Comparison of ENCODE assay signal across 20 mouse cellular contexts in genomic region chr8:30482956-30483355, GRCm38 (mm10).
DNase-seq lines count a peak whose midpoint lies in the region; ATAC-seq and TF ChIP-seq lines count a peak whose summit lies in the region.
"Had no signal": no experiment of that assay in that cellular context is flagged by ENCODE, and none has a peak within 500 bp of the region (broad histone marks: within the 10 kb centered on the region; RNA-seq: fewer than 3 reads in every experiment).

No protein-coding gene starts in this region.

- no peak overlapping the region for H3K27ac ChIP-seq in forebrain, embryonic 12.5 days
- no peak overlapping the region for H3K27ac ChIP-seq in forebrain, embryonic 16.5 days (ENCODE audit: low read length)
- H3K27ac ChIP-seq in hindbrain, postnatal 0 days, result no peak overlapping the region
- H3K27ac ChIP-seq in hindbrain, embryonic 14.5 days, result no peak overlapping the region
- H3K27ac ChIP-seq: embryonic facial prominence, embryonic 13.5 days; heart, adult 2 months; heart, embryonic 15.5 days had no signal

- no peak overlapping the region for H3K4me2 ChIP-seq in forebrain, embryonic 12.5 days
- no peak overlapping the region for H3K4me2 ChIP-seq in forebrain, embryonic 16.5 days (ENCODE audit: low read length)
- H3K4me2 ChIP-seq in hindbrain, postnatal 0 days (ENCODE audit: low read depth, low read length), result no peak overlapping the region
- H3K4me2 ChIP-seq in hindbrain, embryonic 14.5 days (replicated peaks), result no peak overlapping the region
- H3K4me2 ChIP-seq: embryonic facial prominence, embryonic 13.5 days; heart, embryonic 11.5 days; heart, embryonic 15.5 days had no signal

- no peaks in the 10 kb centered on the region for H3K9me3 ChIP-seq in forebrain, embryonic 12.5 days
- peaks cover 3% of the 10 kb centered on the region; the same call in 1 of the 2 replicates for H3K9me3 ChIP-seq in forebrain, embryonic 16.5 days (ENCODE audit: control insufficient read depth, low read length)
- H3K9me3 ChIP-seq in hindbrain, postnatal 0 days (ENCODE audit: low read length), result no peaks in the 10 kb centered on the region
- 0 out of 2 replicates have a peak, but pooled peaks cover 6% of the 10 kb centered on the region for H3K9me3 ChIP-seq in hindbrain, embryonic 14.5 days (ENCODE audit: control insufficient read depth, low read length)
- H3K9me3 ChIP-seq: embryonic facial prominence, embryonic 13.5 days; heart, embryonic 15.5 days had no signal

- H3K4me3 ChIP-seq in forebrain, embryonic 12.5 days (replicated peaks), result no peak overlapping the region
- H3K4me3 ChIP-seq in forebrain, embryonic 16.5 days (replicated peaks; ENCODE audit: low read length), result no peak overlapping the region
- H3K4me3 ChIP-seq in hindbrain, postnatal 0 days (ENCODE audit: low read length), result no peak overlapping the region
- H3K4me3 ChIP-seq in hindbrain, embryonic 14.5 days (replicated peaks; ENCODE audit: low read length), result no peak overlapping the region
- H3K4me3 ChIP-seq: embryonic facial prominence, embryonic 13.5 days; heart, adult 2 months; heart, embryonic 15.5 days had no signal

- ATAC-seq in forebrain, embryonic 12.5 days (ENCODE audit: low FRiP score), result peak; percentile 46
- ATAC-seq in forebrain, embryonic 16.5 days, result no peak
- no peak for ATAC-seq in hindbrain, postnatal 0 days
- ATAC-seq in hindbrain, embryonic 14.5 days (ENCODE audit: low FRiP score), result no peak
- ATAC-seq: forebrain, postnatal 0 days; intestine, embryonic 16.5 days had no signal

- no peak for TF ChIP-seq CTCF in hindbrain, postnatal 0 days (IDR thresholded peaks at IDR 0.05; ENCODE audit: low read depth)

- 35% methylated on average over 3 of the region's 3 CpGs for WGBS in forebrain, embryonic 12.5 days
- 20% methylated on average over 3 of the region's 3 CpGs for WGBS in forebrain, embryonic 16.5 days
- 33% methylated on average over 3 of the region's 3 CpGs for WGBS in hindbrain, postnatal 0 days
- WGBS in hindbrain, embryonic 14.5 days, result 32% methylated on average over 3 of the region's 3 CpGs

- no peak overlapping the region for H3K9ac ChIP-seq in forebrain, embryonic 12.5 days
- H3K9ac ChIP-seq in forebrain, embryonic 16.5 days (replicated peaks; ENCODE audit: low read depth, low read length), result no peak overlapping the region
- no peak overlapping the region for H3K9ac ChIP-seq in hindbrain, postnatal 0 days (replicated peaks; ENCODE audit: low read length)
- no peak overlapping the region for H3K9ac ChIP-seq in hindbrain, embryonic 14.5 days
- H3K9ac ChIP-seq: embryonic facial prominence, embryonic 13.5 days; forebrain, postnatal 0 days; heart, embryonic 15.5 days had no signal

- no peaks in the 10 kb centered on the region for H3K27me3 ChIP-seq in forebrain, embryonic 12.5 days
- H3K27me3 ChIP-seq in forebrain, embryonic 16.5 days (replicated peaks; ENCODE audit: control insufficient read depth, insufficient read depth, low read length), result no peaks in the 10 kb centered on the region
- no peaks in the 10 kb centered on the region for H3K27me3 ChIP-seq in hindbrain, postnatal 0 days (ENCODE audit: insufficient read depth, low read length)
- H3K27me3 ChIP-seq in hindbrain, embryonic 14.5 days (ENCODE audit: control insufficient read depth, insufficient read depth, low read length), result no peaks in the 10 kb centered on the region
- H3K27me3 ChIP-seq: CH12.LX; embryonic facial prominence, embryonic 13.5 days; heart, embryonic 15.5 days had no signal

- peak; percentile 37 for DNase-seq in hindbrain, postnatal 0 days (ENCODE audit: low spot score)
- DNase-seq in hindbrain, embryonic 14.5 days (ENCODE audit: low spot score), result no peak
- peak; percentile 91 for DNase-seq in Muller cell, postnatal 12 days (ENCODE audit: inconsistent ontology term)
- peak; percentile 94 for DNase-seq in retina, embryonic 14.5 days (ENCODE audit: low spot score)
- no peak for DNase-seq in thymus, postnatal 4 days
- DNase-seq: adrenal gland, adult 2 months; adrenal gland, postnatal 25 days; cerebellum, adult 2 months; cerebellum, postnatal 25 days; forebrain, postnatal 0 days; gastrocnemius, postnatal 14 days; heart, adult 2 months; heart, postnatal 14 days had no signal

- no peaks in the 10 kb centered on the region for H3K36me3 ChIP-seq in forebrain, embryonic 12.5 days (replicated peaks)
- H3K36me3 ChIP-seq in forebrain, embryonic 16.5 days (ENCODE audit: control insufficient read depth, insufficient read depth), result no peaks in the 10 kb centered on the region
- no peaks in the 10 kb centered on the region for H3K36me3 ChIP-seq in hindbrain, postnatal 0 days (ENCODE audit: insufficient read depth, low read length)
- H3K36me3 ChIP-seq in hindbrain, embryonic 14.5 days (replicated peaks; ENCODE audit: control insufficient read depth, insufficient read depth), result no peaks in the 10 kb centered on the region
- H3K36me3 ChIP-seq: embryonic facial prominence, embryonic 13.5 days; heart, embryonic 15.5 days had no signal

- H3K4me1 ChIP-seq in forebrain, embryonic 12.5 days, result no peaks in the 10 kb centered on the region
- no peaks in the 10 kb centered on the region for H3K4me1 ChIP-seq in forebrain, embryonic 16.5 days (replicated peaks; ENCODE audit: control insufficient read depth, insufficient read depth, low read length)
- H3K4me1 ChIP-seq in hindbrain, postnatal 0 days (ENCODE audit: insufficient read depth, low read length), result no peaks in the 10 kb centered on the region
- no peaks in the 10 kb centered on the region; the same call in 1 of the 2 replicates for H3K4me1 ChIP-seq in hindbrain, embryonic 14.5 days (replicated peaks; ENCODE audit: control insufficient read depth, insufficient read depth, low read length)
- H3K4me1 ChIP-seq: embryonic facial prominence, embryonic 13.5 days; heart, embryonic 15.5 days had no signal

Comparison
In these comparisons a context has a peak if more than half of its experiments do, and no peak if none do; other contexts are left out.
1. DNase-seq: peak in hindbrain, postnatal 0 days (single experiment), Muller cell, postnatal 12 days (single experiment) and retina, embryonic 14.5 days (single experiment); none in hindbrain, embryonic 14.5 days (single experiment) and thymus, postnatal 4 days (single experiment).